Mouse (Mus musculus): ENCODE results near the gene Sos1.

- TF ChIP-seq CTCF (conservative IDR thresholded peaks at IDR 0.05 in 1 of 2, IDR thresholded peaks at IDR 0.05 in 1 of 2; ENCODE audit: low read depth in 2 of 2, low read length in 2 of 2) (no peak), USF1 (IDR thresholded peaks at IDR 0.05; ENCODE audit: low read depth, low read length) (no peak), POLR2AphosphoS2 (IDR thresholded peaks at IDR 0.05; ENCODE audit: low read depth, low read length) (no peak), SMC3 (IDR thresholded peaks at IDR 0.05; ENCODE audit: low read depth, low read length) (no peak)
These were observed 33.5 kb upstream of the Sos1 start for GRCm38 (mm10) chr17:80513766-80514165.

Measured in CH12.LX (cell line).